Mouse (Mus musculus) gastrocnemius, postnatal 25 days (tissue): ENCODE results near the gene Rpain. TPM values are rescaled to one million over a fixed set of nuclear protein-coding genes. Genes with fewer than 3 reads are reported as not detected.

Experiments used
- DNase-seq: peaks from one replicate; pipeline ENCODE4 v3.0.0; 2022
- total RNA-seq, 2 experiments: library from RNA; stranded (reverse); gene quantifications; 1 replicate in 1 of 2; 2 replicates in 1 of 2; pipeline ENCODE4 v1.2.3; 2021

The Rpain gene
- total RNA-seq, 2 experiments from 2014 or later, result 11.8 to 12.9 TPM

GRCm38 (mm10) chr11:70982557-70983228 is 12.7 kb downstream of the Rpain start, which contains the start of gene C1qbp:
TSS of gene C1qbp (minus strand) at chr11:70983026.
- DNase-seq, result peak; percentile 91

- DNase-seq, result no peak
These were observed 31.2 kb downstream of the Rpain start for GRCm38 (mm10) chr11:71001167-71001566.

- DNase-seq, result peak; percentile 13
These were observed 33.8 kb downstream of the Rpain start for GRCm38 (mm10) chr11:71003611-71004315.

GRCm38 (mm10) chr11:71004316-71004773 is 34.3 kb downstream of the Rpain start, which contains the start of gene Dhx33:
TSS of gene Dhx33 (minus strand) at chr11:71004437.
- DNase-seq, result peak; percentile 97

- DNase-seq, result no peak
These were observed 35.0 kb downstream of the Rpain start for GRCm38 (mm10) chr11:71005046-71005445.

GRCm38 (mm10) chr11:71007026-71007425 is 37.0 kb downstream of the Rpain start:
- DNase-seq, result no peak

GRCm38 (mm10) chr11:71007831-71008230 is 37.8 kb downstream of the Rpain start:
- no peak for DNase-seq

- DNase-seq, result no peak
These were observed 38.3 kb downstream of the Rpain start for GRCm38 (mm10) chr11:71008321-71008720.

- DNase-seq, result no peak
These were observed 42.7 kb downstream of the Rpain start for GRCm38 (mm10) chr11:71012743-71013142.

GRCm38 (mm10) chr11:71017051-71017450 is 47.0 kb downstream of the Rpain start:
- DNase-seq, result no peak

- DNase-seq, result no peak
These were observed 48.6 kb downstream of the Rpain start for GRCm38 (mm10) chr11:71018416-71019200.

GRCm38 (mm10) chr11:71019201-71020068 is 49.4 kb downstream of the Rpain start, which contains the start of the genes Mis12 and Derl2:
TSS of gene Mis12 (plus strand) at chr11:71019611.
TSS of gene Derl2 (minus strand) at chr11:71019841.
- DNase-seq, result peak; percentile 100

Other genes with a start within 250 kb of the Rpain start
- gene Zfp3, start 206.0 kb upstream of the Rpain start, total RNA-seq, result 1 to 10 TPM; 8.8 to 9.6 TPM
- gene Scimp, start 157.6 kb upstream of the Rpain start, total RNA-seq, result not detected
- gene Rabep1, start 125.4 kb upstream of the Rpain start, total RNA-seq, result 10 to 100 TPM; 28.4 to 29.2 TPM
- 10 to 100 TPM; 29.8 to 35.0 TPM for gene Nup88, start 240 bp upstream of the Rpain start, total RNA-seq
- gene C1qbp, start 12.8 kb downstream of the Rpain start, total RNA-seq, result 100 to 1,000 TPM; 116 to 121 TPM
- 1 to 10 TPM; 6.2 to 7.0 TPM for gene Dhx33, start 34.2 kb downstream of the Rpain start, total RNA-seq
- 1 to 10 TPM; 3.9 to 4.8 TPM for gene Mis12, start 49.4 kb downstream of the Rpain start, total RNA-seq
- gene Derl2, start 49.6 kb downstream of the Rpain start, total RNA-seq, result 10 to 100 TPM; 12.5 to 12.7 TPM
- gene 6330403K07Rik, start 63.3 kb downstream of the Rpain start, total RNA-seq, result not detected
- gene Nlrp1a, start 174.5 kb downstream of the Rpain start, total RNA-seq, result under 1 TPM; 0.23 to 0.38 TPM